8 mouse cellular contexts compared by ENCODE assay signal in genomic region chr1:136364711-136365110, GRCm38 (mm10). TPM values are rescaled to one million over a fixed set of nuclear protein-coding genes. Genes with fewer than 3 reads are reported as not detected.
A peak's percentile ranks its signal among the peaks of the same experiment; 100 is the strongest.
DNase-seq lines count a peak whose midpoint lies in the region; ATAC-seq and TF ChIP-seq lines count a peak whose summit lies in the region.

No protein-coding gene starts in this region.

- WGBS in thymus, adult 2 months = 75% methylated on average over 19 of the region's 19 CpGs

- H3K4me1 ChIP-seq in thymus, adult 2 months (replicated peaks; ENCODE audit: control insufficient read depth, insufficient read depth, low read length) = no peaks in the 10 kb centered on the region

- no peak for ATAC-seq in CD4-positive, CD25-positive, alpha-beta regulatory T cell, adult 4 months

- no peak for TF ChIP-seq POLR2A in thymus, adult 2 months (IDR thresholded peaks at IDR 0.05; ENCODE audit: control insufficient read depth, extremely low read depth, insufficient read depth, low read length, poor library complexity)

- DNase-seq in thymus, adult 2 months = peak; percentile 62
- no peak for DNase-seq in thymus, postnatal 0 days (ENCODE audit: low spot score)
- peak; percentile 62 to 72 for DNase-seq in frontal cortex, postnatal 36 days (ENCODE audit: low spot score in 2 of 2)
- DNase-seq in layer of hippocampus, postnatal 36 days = peak; percentile 58
- DNase-seq in right cerebral cortex, adult 2 months (ENCODE audit: low spot score in 2 of 2) = peak; percentile 68 to 73
- DNase-seq in urinary bladder, postnatal 14 days (ENCODE audit: low spot score) = peak; percentile 76
- no peak for DNase-seq in MN1 (ENCODE audit: low spot score)

- H3K36me3 ChIP-seq in thymus, adult 2 months (ENCODE audit: control insufficient read depth, insufficient read depth, low read length) = no peaks in the 10 kb centered on the region

- H3K27ac ChIP-seq in thymus, adult 2 months (ENCODE audit: control insufficient read depth, insufficient read depth, low read length) = no peak overlapping the region

- TF ChIP-seq CTCF in thymus, adult 2 months (IDR thresholded peaks at IDR 0.05; ENCODE audit: borderline replicate concordance, control insufficient read depth, extremely low read depth, insufficient read depth, low read length, poor library complexity) = no peak

- no peaks in the 10 kb centered on the region for H3K27me3 ChIP-seq in thymus, adult 2 months (ENCODE audit: control insufficient read depth, insufficient read depth, low read length)

- H3K4me3 ChIP-seq in thymus, adult 2 months (ENCODE audit: control insufficient read depth, insufficient read depth, low read length) = no peak overlapping the region

RNA-seq across cellular contexts. Expression of gene Camsap2, which starts 18.8 kb away (rescaled TPM):
- polyA plus RNA-seq in thymus, adult 2 months (2012; rRNA removed) = 7.3 and 13.4 TPM in 2 replicates
- 4.4 and 4.8 TPM in 2 replicates for polyA plus RNA-seq in thymus, postnatal 0 days (2015; fragmentation: Nextera tagmentation; extraction: Ambion mirVana)
- 100 to 1,000 TPM; 136 to 142 TPM for total RNA-seq in layer of hippocampus, postnatal 36 days (2021)
- polyA plus RNA-seq in CD4-positive, CD25-positive, alpha-beta regulatory T cell, adult 4 months (2017; shearing (Covaris generic)) = 1 to 10 TPM; 3.9 to 6.2 TPM

RNA-seq across cellular contexts. Expression of gene Ddx59, which starts 50.4 kb away (rescaled TPM):
- 3.0 and 3.6 TPM in 2 replicates for polyA plus RNA-seq in thymus, adult 2 months (2012; rRNA removed)
- polyA plus RNA-seq in thymus, postnatal 0 days (2015; fragmentation: Nextera tagmentation; extraction: Ambion mirVana) = 15.7 and 17.2 TPM in 2 replicates
- total RNA-seq in layer of hippocampus, postnatal 36 days (2021) = 1 to 10 TPM; 7.5 to 8.3 TPM
- 10 to 100 TPM in 1 of 2 experiments, 1 to 10 TPM in 1; 7.6 to 11.2 TPM for polyA plus RNA-seq in CD4-positive, CD25-positive, alpha-beta regulatory T cell, adult 4 months (2017; shearing (Covaris generic))

Comparison
In these comparisons a context has a peak if more than half of its experiments do, and no peak if none do; other contexts are left out.
1. DNase-seq: peak in thymus, adult 2 months (single experiment), frontal cortex, postnatal 36 days (2 of 2), layer of hippocampus, postnatal 36 days (2 of 2), right cerebral cortex, adult 2 months (2 of 2) and urinary bladder, postnatal 14 days (single experiment); none in thymus, postnatal 0 days (single experiment) and MN1 (single experiment).